Mouse (Mus musculus): ENCODE measurements around the gene Srebf2. TPM values are rescaled to one million over a fixed set of nuclear protein-coding genes. Genes with fewer than 3 reads are reported as not detected.

Srebf2 gene
- polyA plus RNA-seq, 1 experiment from 2014 or later = 73.8 TPM

GRCm38 (mm10) chr15:82158243-82159035, 11.5 kb downstream of the Srebf2 start:
- Histone ChIP-seq H3K4me3 (no peak overlapping the region), H3K27me3 (no peaks in the 10 kb centered on the region), H3K27ac (peak overlapping the region; percentile 27; the same call in 1 of the 2 replicates), H3K9me3 (replicated peaks) (no peaks in the 10 kb centered on the region), H3K4me1 (replicated peaks) (peaks cover 49% of the 10 kb centered on the region), H3K4me2 (no peak overlapping the region), H3K36me3 (no peaks in the 10 kb centered on the region), H3K9ac (no peak overlapping the region)
- WGBS = 56% methylated on average over 17 of the region's 17 CpGs
- no peak for ATAC-seq (replicated peaks; ENCODE audit: insufficient number of reproducible peaks, insufficient read depth, low FRiP score, low read depth)

- Histone ChIP-seq H3K9ac (no peak overlapping the region), H3K4me3 (no peak overlapping the region), H3K4me1 (replicated peaks) (peaks cover 59% of the 10 kb centered on the region), H3K27me3 (no peaks in the 10 kb centered on the region), H3K36me3 (no peaks in the 10 kb centered on the region), H3K4me2 (no peak overlapping the region), H3K9me3 (replicated peaks) (no peaks in the 10 kb centered on the region), H3K27ac (no peak overlapping the region)
- WGBS = 84% methylated on average over 9 of the region's 9 CpGs
- ATAC-seq (replicated peaks; ENCODE audit: insufficient number of reproducible peaks, insufficient read depth, low FRiP score, low read depth) = no peak
These were observed 12.5 kb downstream of the Srebf2 start for GRCm38 (mm10) chr15:82159471-82159870.

GRCm38 (mm10) chr15:82160731-82161640, 14.0 kb downstream of the Srebf2 start:
- Histone ChIP-seq H3K4me1 (replicated peaks) (peaks cover 62% of the 10 kb centered on the region), H3K27me3 (no peaks in the 10 kb centered on the region), H3K4me2 (peak overlapping the region; percentile 4; the same call in 1 of the 2 replicates), H3K27ac (peak overlapping the region; percentile 57), H3K9me3 (replicated peaks) (no peaks in the 10 kb centered on the region), H3K9ac (0 out of 2 replicates have a peak overlapping the region, but pooled peaks have one; percentile 24), H3K4me3 (no peak overlapping the region), H3K36me3 (no peaks in the 10 kb centered on the region)
- WGBS = 46% methylated on average over 11 of the region's 11 CpGs
- ATAC-seq (replicated peaks; ENCODE audit: insufficient number of reproducible peaks, insufficient read depth, low FRiP score, low read depth) = no peak

GRCm38 (mm10) chr15:82161965-82162600, 15.1 kb downstream of the Srebf2 start:
- Histone ChIP-seq H3K27me3 (no peaks in the 10 kb centered on the region), H3K4me1 (replicated peaks) (peaks cover 71% of the 10 kb centered on the region), H3K4me3 (no peak overlapping the region), H3K27ac (no peak overlapping the region), H3K4me2 (no peak overlapping the region), H3K36me3 (no peaks in the 10 kb centered on the region), H3K9me3 (replicated peaks) (no peaks in the 10 kb centered on the region), H3K9ac (no peak overlapping the region)
- no peak for ATAC-seq (replicated peaks; ENCODE audit: insufficient number of reproducible peaks, insufficient read depth, low FRiP score, low read depth)
- 86% methylated on average over 12 of the region's 12 CpGs for WGBS

DNA sequence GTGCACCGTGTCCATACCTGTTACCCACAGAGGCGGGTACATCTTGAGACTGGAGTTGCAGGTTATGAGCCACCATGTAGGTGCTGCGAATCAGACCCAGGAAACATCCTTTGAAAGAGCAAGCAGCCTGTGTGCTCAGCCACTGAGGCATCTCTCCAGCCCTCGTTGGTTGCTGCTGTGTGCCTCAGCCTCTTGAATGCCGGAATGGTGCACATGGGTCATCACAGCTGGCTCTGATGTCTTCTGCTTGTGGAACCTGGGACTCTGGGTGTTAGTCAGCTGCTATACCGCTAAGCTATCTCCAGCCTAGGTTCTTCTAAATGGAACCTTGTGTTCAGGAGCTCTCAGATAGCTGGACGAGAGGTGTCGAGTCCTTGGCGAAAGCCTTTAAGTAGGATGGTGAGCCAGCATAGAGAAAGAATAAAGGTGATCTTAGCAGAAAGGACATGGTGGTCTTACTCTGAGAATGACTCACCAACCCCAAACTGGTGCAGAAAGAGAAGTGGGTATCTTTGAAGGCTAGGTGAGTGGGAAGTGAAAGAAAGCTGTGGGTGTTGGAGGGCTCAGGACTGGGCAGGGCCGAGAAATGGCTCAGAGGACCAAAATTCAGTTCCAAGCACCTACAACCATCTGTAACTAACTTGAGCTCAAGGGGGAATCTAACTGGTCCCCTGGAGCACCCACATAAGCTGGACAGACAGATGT, 16.5 kb downstream of the Srebf2 start:
- peaks cover 79% of the 10 kb centered on the region for H3K4me1 ChIP-seq (replicated peaks)
- no peaks in the 10 kb centered on the region for H3K27me3 ChIP-seq
- no peak overlapping the region for H3K4me3 ChIP-seq
- WGBS = 71% methylated on average over 10 of the region's 10 CpGs
- no peak for ATAC-seq (replicated peaks; ENCODE audit: insufficient number of reproducible peaks, insufficient read depth, low FRiP score, low read depth)
- H3K4me2 ChIP-seq = no peak overlapping the region
- no peaks in the 10 kb centered on the region for H3K9me3 ChIP-seq (replicated peaks)
- peak overlapping the region; percentile 24; the same call in 1 of the 2 replicates for H3K27ac ChIP-seq
- no peak overlapping the region for H3K9ac ChIP-seq
- no peaks in the 10 kb centered on the region for H3K36me3 ChIP-seq

DNA sequence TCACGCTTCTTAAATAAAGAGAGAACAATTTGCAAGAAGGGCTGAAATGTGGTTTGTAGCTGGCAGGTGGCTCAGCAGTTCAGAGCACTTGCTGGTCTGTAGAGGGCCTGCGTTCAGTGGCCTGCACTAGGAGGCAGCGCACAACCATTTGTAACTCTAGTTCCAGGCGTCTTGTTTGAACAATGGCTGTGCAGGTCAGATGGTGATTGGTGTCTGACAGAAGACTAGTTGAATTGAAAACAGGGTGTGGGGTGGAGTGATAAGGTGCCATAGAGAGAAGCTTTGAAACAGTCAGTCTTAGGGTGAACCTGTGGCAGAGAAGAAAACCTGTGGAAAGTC, 17.0 kb downstream of the Srebf2 start:
- ATAC-seq (replicated peaks; ENCODE audit: insufficient number of reproducible peaks, insufficient read depth, low FRiP score, low read depth) = no peak
- Histone ChIP-seq H3K27ac (peak overlapping the region; percentile 24; the same call in 1 of the 2 replicates), H3K9ac (no peak overlapping the region)

DNA sequence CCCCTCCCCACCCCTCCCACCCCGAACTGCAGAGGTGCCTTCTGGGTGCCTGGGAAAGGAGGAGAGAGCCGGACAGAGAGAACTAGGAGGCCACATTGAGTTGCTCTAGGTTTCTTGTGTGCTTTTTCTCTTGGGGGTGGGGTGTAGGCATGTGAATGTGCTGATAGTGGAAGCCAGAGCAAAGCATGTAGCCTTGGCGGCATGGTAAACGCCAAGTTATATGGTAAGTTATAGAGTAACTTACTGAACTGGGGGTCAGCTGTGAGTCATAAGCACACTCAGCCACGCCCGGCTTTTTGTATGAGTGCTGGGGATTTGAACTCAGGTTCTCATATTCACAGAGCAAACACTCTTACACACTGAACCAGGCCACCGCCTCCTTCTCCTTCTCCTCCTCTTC, 17.5 kb downstream of the Srebf2 start:
- ATAC-seq (replicated peaks; ENCODE audit: insufficient number of reproducible peaks, insufficient read depth, low FRiP score, low read depth) = no peak
- H3K27me3 ChIP-seq = no peaks in the 10 kb centered on the region
- 60% methylated on average over 7 of the region's 7 CpGs for WGBS
- H3K9ac ChIP-seq = no peak overlapping the region
- no peaks in the 10 kb centered on the region for H3K9me3 ChIP-seq (replicated peaks)
- no peaks in the 10 kb centered on the region for H3K36me3 ChIP-seq
- H3K27ac ChIP-seq = peak overlapping the region; percentile 1; the same call in 1 of the 2 replicates
- no peak overlapping the region for H3K4me2 ChIP-seq
- H3K4me3 ChIP-seq = no peak overlapping the region
- H3K4me1 ChIP-seq (replicated peaks) = peaks cover 76% of the 10 kb centered on the region

More for the DNA sequence above, 17.0 kb downstream of the Srebf2 start:
- Histone ChIP-seq H3K4me1 (replicated peaks) (peaks cover 76% of the 10 kb centered on the region), H3K4me3 (no peak overlapping the region), H3K36me3 (no peaks in the 10 kb centered on the region), H3K4me2 (no peak overlapping the region), H3K9me3 (replicated peaks) (no peaks in the 10 kb centered on the region), H3K27me3 (no peaks in the 10 kb centered on the region)
- 50% methylated on average over 4 of the region's 4 CpGs for WGBS

- no peaks in the 10 kb centered on the region for H3K36me3 ChIP-seq
- H3K4me3 ChIP-seq = no peak overlapping the region
- no peak overlapping the region for H3K9ac ChIP-seq
- 57% methylated on average over 8 of the region's 8 CpGs for WGBS
- H3K27ac ChIP-seq = no peak overlapping the region
- no peak overlapping the region for H3K4me2 ChIP-seq
- peaks cover 75% of the 10 kb centered on the region for H3K4me1 ChIP-seq (replicated peaks)
- no peaks in the 10 kb centered on the region for H3K9me3 ChIP-seq (replicated peaks)
- no peak for ATAC-seq (replicated peaks; ENCODE audit: insufficient number of reproducible peaks, insufficient read depth, low FRiP score, low read depth)
- H3K27me3 ChIP-seq = no peaks in the 10 kb centered on the region
These were observed 18.6 kb downstream of the Srebf2 start for GRCm38 (mm10) chr15:82165332-82166239.

DNA sequence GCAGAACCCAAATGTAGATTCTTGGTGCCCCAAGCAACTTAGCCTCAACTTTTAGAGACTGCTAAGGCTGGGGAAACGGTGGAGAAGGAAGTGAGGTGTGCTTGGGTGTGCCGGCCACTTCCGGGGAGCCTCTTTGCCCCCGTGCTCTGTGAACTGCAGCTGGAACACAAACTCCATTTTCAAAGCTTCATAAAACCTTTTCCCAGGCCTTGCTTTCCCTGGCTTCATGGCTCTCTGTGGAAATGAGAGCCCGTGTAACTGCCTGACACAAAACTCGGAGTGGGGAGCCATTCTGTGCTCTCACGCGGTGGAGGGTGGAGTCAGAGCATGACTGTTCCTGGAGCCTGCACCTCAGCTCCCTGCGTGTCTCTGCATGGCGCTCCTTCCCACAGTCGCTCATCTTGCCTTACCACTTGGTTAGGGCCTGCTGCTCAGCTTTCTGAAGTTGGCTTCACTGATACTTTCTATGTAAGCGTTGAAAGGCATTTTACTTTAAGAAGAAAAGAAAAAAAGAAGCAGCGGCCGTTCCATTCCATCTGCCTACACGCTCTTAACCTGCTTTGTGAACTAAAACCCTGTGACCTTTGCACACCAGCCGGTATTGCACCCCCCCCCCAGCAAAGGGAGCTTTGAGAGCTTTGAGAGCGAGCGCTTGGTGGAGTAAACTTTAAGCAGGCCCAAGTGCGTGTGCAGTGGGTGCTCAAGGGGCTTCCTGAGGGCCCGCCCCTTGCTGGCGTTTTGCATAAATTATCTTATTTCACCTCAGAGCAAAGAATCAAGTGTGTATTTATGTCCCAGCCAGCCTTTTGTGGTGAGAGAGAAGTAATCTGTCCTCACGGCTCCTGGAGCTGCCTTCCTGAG, 19.5 kb downstream of the Srebf2 start:
- H3K4me3 ChIP-seq = no peak overlapping the region
- no peak for ATAC-seq (replicated peaks; ENCODE audit: insufficient number of reproducible peaks, insufficient read depth, low FRiP score, low read depth)
- peaks cover 74% of the 10 kb centered on the region for H3K4me1 ChIP-seq (replicated peaks)
- no peaks in the 10 kb centered on the region for H3K27me3 ChIP-seq
- H3K4me2 ChIP-seq = peak overlapping the region; percentile 6; the same call in 1 of the 2 replicates
- peaks cover 6% of the 10 kb centered on the region; the same call in 1 of the 2 replicates for H3K36me3 ChIP-seq
- peak overlapping the region; percentile 28; the same call in 1 of the 2 replicates for H3K27ac ChIP-seq
- no peaks in the 10 kb centered on the region for H3K9me3 ChIP-seq (replicated peaks)
- 64% methylated on average over 22 of the region's 22 CpGs for WGBS
- no peak overlapping the region for H3K9ac ChIP-seq
